Mouse (Mus musculus): ENCODE data around the gene Vmp1. TPM values are rescaled to one million over a fixed set of nuclear protein-coding genes. Genes with fewer than 3 reads are reported as not detected.

Gene Vmp1
- 30.0 and 30.7 TPM in 2 replicates for polyA plus RNA-seq (2012; rRNA removed)

DNA sequence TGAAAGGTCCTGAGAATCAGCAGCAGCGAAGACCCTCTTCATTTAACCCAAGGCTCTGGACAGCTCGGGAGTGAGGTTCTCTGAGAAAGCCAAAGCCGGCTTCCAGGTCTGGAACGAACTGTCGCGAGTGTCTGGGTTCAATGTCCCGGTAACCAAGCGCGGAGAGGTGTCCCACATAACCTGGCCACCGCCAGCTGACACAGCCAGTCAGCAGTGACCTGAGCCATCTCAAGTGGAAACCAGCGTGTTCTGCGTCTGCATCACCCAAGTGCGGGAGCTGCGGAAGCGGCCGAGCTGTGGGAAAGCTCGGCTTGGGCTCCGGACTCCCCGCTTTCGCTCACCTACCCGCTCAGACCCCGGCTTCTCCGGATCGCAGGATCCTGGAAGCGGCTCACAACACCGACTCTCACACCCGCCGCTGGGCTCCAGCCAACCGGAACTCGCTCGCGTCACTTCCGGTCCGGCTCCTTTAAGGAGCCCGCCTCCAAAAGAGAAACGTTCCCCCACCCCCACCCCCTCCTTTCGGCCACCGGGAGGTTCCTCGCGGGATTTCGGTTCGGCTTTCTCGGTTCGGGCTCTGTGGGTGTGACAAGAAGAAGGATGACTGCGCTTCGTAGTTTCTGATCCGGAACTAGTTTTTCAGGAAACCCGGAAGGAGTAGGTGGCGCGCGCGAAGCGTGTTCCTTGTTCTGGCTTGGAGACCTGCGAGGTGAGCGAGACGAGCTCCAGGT, at the start of gene Vmp1, which contains the start of gene Ptrh2:
Vmp1 (minus strand) TSS at position 442 of the 731 bp plus-strand sequence.
Ptrh2 (plus strand) TSS at position 591 of the 731 bp plus-strand sequence.
- 0 out of 2 replicates have a peak, but pooled peaks cover 2% of the 10 kb centered on the region for H3K36me3 ChIP-seq (ENCODE audit: control insufficient read depth, insufficient read depth, low read length)
- H3K27ac ChIP-seq (ENCODE audit: insufficient read depth, low read length): peak within 1 kb of the TSS; percentile 79
- no peaks in the 10 kb centered on the region for H3K27me3 ChIP-seq (ENCODE audit: control insufficient read depth, insufficient read depth, low read length)
- WGBS: under 1% methylated on average over 56 of the region's 56 CpGs
- DNase-seq (ENCODE audit: low read depth in 1 of 2, low spot score in 2 of 2): peak; percentile 80 to 85
- TF ChIP-seq POLR2A (IDR thresholded peaks at IDR 0.05; ENCODE audit: low read depth, low read length) (peak; percentile 27; the same call in 1 of the 2 replicates), CTCF (IDR thresholded peaks at IDR 0.05; ENCODE audit: extremely low read depth, insufficient read depth, insufficient read length, insufficient replicate concordance) (no peak)
- H3K4me1 ChIP-seq (ENCODE audit: control insufficient read depth, insufficient read depth, insufficient read length): peaks cover 3% of the 10 kb centered on the region; the same call in 1 of the 2 replicates
- peak within 1 kb of the TSS; percentile 81 for H3K4me3 ChIP-seq (ENCODE audit: extremely low read depth, insufficient read depth, insufficient read length)

DNA sequence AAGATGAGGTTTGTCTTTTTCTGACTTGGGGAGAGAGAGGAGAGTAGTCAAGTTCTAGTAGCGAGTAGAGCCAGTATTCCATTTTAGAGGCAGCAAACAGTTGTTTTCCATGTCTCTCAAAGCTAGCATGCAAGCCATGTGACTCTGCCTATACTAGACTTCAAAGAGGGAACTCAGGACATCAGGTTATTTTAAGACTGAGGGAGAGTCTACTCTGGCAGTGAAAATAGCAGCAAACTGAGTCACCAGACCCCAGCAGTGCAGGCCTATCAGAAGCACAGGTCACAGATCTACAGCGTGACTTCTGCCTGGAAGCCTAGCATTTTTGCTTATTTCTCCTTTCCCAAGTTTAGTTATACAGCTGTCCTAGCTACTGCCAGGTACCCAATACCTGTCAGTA, 47.8 kb upstream of the Vmp1 start:
- H3K27me3 ChIP-seq (ENCODE audit: control insufficient read depth, insufficient read depth, low read length): no peaks in the 10 kb centered on the region
- H3K27ac ChIP-seq (ENCODE audit: insufficient read depth, low read length): no peak overlapping the region
- H3K4me3 ChIP-seq (ENCODE audit: extremely low read depth, insufficient read depth, insufficient read length): no peak overlapping the region
- DNase-seq (ENCODE audit: low read depth in 1 of 2, low spot score in 2 of 2): no peak
- WGBS: 97% methylated on average over 2 of the region's 2 CpGs
- no peaks in the 10 kb centered on the region; the same call in 1 of the 2 replicates for H3K4me1 ChIP-seq (ENCODE audit: control insufficient read depth, insufficient read depth, insufficient read length)
- no peak for TF ChIP-seq CTCF (IDR thresholded peaks at IDR 0.05; ENCODE audit: extremely low read depth, insufficient read depth, insufficient read length, insufficient replicate concordance)
- TF ChIP-seq POLR2A (IDR thresholded peaks at IDR 0.05; ENCODE audit: low read depth, low read length): no peak
- H3K36me3 ChIP-seq (ENCODE audit: control insufficient read depth, insufficient read depth, low read length): peaks cover 28% of the 10 kb centered on the region

DNA sequence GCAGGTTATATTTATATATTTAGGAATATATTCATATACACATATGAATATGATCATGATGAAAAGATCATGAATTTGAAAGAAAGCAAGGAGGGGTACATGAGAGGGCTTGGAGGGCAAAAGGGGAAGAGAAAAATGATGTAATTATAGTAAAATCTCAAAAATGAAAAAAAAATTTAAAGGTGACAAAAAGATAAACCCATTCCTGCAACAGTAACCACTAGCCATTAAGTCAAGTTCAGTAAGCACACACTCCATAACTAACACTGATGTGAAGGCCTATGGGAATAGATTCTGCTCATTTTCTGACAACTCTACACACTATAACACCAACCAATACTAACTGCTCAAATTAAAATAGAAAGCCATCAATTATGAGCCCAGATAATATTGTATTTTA, 42.0 kb upstream of the Vmp1 start:
- H3K27me3 ChIP-seq (ENCODE audit: control insufficient read depth, insufficient read depth, low read length): no peaks in the 10 kb centered on the region
- H3K27ac ChIP-seq (ENCODE audit: insufficient read depth, low read length): no peak overlapping the region
- no peaks in the 10 kb centered on the region for H3K4me1 ChIP-seq (ENCODE audit: control insufficient read depth, insufficient read depth, insufficient read length)
- TF ChIP-seq CTCF (IDR thresholded peaks at IDR 0.05; ENCODE audit: extremely low read depth, insufficient read depth, insufficient read length, insufficient replicate concordance) (no peak), POLR2A (IDR thresholded peaks at IDR 0.05; ENCODE audit: low read depth, low read length) (no peak)
- no peak overlapping the region for H3K4me3 ChIP-seq (ENCODE audit: extremely low read depth, insufficient read depth, insufficient read length)
- no peak for DNase-seq (ENCODE audit: low read depth in 1 of 2, low spot score in 2 of 2)
- H3K36me3 ChIP-seq (ENCODE audit: control insufficient read depth, insufficient read depth, low read length): peaks cover 34% of the 10 kb centered on the region

DNA sequence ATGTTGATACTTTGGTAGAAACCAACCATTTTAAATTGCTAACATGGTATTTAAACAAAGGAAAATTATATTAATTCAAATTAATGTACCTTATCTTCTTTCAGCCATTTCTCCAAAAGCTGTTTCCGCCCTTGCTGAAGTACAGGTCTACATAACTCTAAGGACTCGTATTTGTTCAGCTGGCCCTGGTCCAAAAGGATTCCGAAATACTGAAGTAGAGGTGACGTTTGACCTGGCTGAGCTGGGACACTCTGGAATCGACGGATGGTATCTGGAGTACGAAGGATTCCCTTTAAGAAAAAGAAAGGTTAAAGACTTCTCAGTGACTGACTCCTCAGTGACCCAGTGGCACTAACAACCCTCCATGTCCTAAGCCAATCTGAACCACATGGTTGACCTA, 41.3 kb upstream of the Vmp1 start:
- Histone ChIP-seq H3K27ac (ENCODE audit: insufficient read depth, low read length) (no peak overlapping the region), H3K4me3 (ENCODE audit: extremely low read depth, insufficient read depth, insufficient read length) (no peak overlapping the region), H3K4me1 (ENCODE audit: control insufficient read depth, insufficient read depth, insufficient read length) (no peaks in the 10 kb centered on the region; the same call in 1 of the 2 replicates), H3K27me3 (ENCODE audit: control insufficient read depth, insufficient read depth, low read length) (no peaks in the 10 kb centered on the region), H3K36me3 (ENCODE audit: control insufficient read depth, insufficient read depth, low read length) (peaks cover 34% of the 10 kb centered on the region)
- WGBS: 95% methylated on average over 7 of the region's 7 CpGs
- TF ChIP-seq POLR2A (IDR thresholded peaks at IDR 0.05; ENCODE audit: low read depth, low read length) (no peak), CTCF (IDR thresholded peaks at IDR 0.05; ENCODE audit: extremely low read depth, insufficient read depth, insufficient read length, insufficient replicate concordance) (no peak)
- no peak for DNase-seq (ENCODE audit: low read depth in 1 of 2, low spot score in 2 of 2)

DNA sequence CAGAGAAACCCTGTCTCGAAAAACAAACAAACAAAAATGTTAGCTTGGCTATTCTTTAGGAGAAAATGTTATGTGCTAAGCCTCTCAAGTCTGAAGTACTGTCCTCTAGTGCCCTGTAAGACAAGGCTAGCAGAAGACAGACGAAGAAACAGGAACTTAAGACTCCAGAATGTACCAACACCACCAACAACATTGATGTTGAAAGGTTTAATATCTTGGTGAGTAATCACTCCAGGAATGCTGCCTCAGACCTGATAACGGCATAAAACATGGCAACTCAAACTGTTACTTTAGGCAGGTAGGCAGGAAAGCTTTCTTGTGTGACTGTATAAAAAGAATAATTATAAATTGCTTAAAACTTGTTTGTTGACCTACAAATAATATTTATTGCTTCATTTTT, 40.4 kb upstream of the Vmp1 start:
- TF ChIP-seq CTCF (IDR thresholded peaks at IDR 0.05; ENCODE audit: extremely low read depth, insufficient read depth, insufficient read length, insufficient replicate concordance): no peak
- TF ChIP-seq POLR2A (IDR thresholded peaks at IDR 0.05; ENCODE audit: low read depth, low read length): no peak
- no peaks in the 10 kb centered on the region; the same call in 1 of the 2 replicates for H3K4me1 ChIP-seq (ENCODE audit: control insufficient read depth, insufficient read depth, insufficient read length)
- no peak overlapping the region for H3K4me3 ChIP-seq (ENCODE audit: extremely low read depth, insufficient read depth, insufficient read length)
- H3K27ac ChIP-seq (ENCODE audit: insufficient read depth, low read length): no peak overlapping the region
- 76% methylated on average over 3 of the region's 3 CpGs for WGBS
- no peaks in the 10 kb centered on the region for H3K27me3 ChIP-seq (ENCODE audit: control insufficient read depth, insufficient read depth, low read length)
- DNase-seq (ENCODE audit: low read depth in 1 of 2, low spot score in 2 of 2): no peak
- H3K36me3 ChIP-seq (ENCODE audit: control insufficient read depth, insufficient read depth, low read length): peaks cover 31% of the 10 kb centered on the region

DNA sequence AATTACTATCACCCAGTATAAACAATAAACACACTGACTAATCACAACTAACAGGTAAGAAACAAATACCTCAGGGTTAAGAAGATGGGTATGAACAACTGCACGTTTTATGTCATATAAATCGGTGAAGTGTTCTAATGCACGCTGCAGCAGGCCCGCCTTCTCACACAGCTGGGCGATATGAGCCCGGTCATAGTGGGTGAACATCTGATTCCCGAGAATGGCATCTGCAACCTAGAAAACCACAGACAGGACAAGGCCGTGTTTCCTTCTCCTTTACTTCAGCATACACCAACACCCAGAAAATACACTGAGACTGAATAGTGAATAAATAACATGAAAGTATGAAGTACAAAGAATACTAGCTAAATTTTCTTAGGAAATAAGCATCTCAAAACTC, 35.8 kb upstream of the Vmp1 start:
- Histone ChIP-seq H3K27me3 (ENCODE audit: control insufficient read depth, insufficient read depth, low read length) (no peaks in the 10 kb centered on the region), H3K4me3 (ENCODE audit: extremely low read depth, insufficient read depth, insufficient read length) (no peak overlapping the region), H3K27ac (ENCODE audit: insufficient read depth, low read length) (peak overlapping the region; percentile 70; the same call in 1 of the 2 replicates), H3K4me1 (ENCODE audit: control insufficient read depth, insufficient read depth, insufficient read length) (peaks cover 4% of the 10 kb centered on the region), H3K36me3 (ENCODE audit: control insufficient read depth, insufficient read depth, low read length) (peaks cover 26% of the 10 kb centered on the region)
- TF ChIP-seq CTCF (IDR thresholded peaks at IDR 0.05; ENCODE audit: extremely low read depth, insufficient read depth, insufficient read length, insufficient replicate concordance) (no peak), POLR2A (IDR thresholded peaks at IDR 0.05; ENCODE audit: low read depth, low read length) (no peak)
- WGBS: 24% methylated on average over 8 of the region's 8 CpGs
- peak in 1 of 2 experiments; percentile 45 for DNase-seq (ENCODE audit: low read depth in 1 of 2, low spot score in 2 of 2)

DNA sequence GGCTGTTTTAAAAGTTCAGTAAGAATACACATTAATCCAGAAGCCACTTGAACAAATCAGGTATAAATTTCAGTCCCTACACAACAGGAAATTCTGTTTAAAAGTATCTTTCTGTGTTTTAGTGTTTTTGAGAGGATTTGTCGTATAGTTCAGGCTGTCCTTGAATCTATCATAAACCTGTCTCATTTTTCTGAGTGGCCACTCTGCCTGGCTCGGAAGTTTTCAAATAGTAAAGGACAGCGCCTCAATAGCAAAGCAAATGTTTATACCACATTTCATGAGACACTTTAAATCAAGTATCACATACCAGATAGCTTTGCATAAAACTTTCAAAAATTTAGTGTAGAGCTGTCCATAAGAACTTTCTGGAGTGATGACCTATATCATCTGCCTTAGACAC, 34.7 kb upstream of the Vmp1 start:
- TF ChIP-seq POLR2A (IDR thresholded peaks at IDR 0.05; ENCODE audit: low read depth, low read length): no peak
- Histone ChIP-seq H3K36me3 (ENCODE audit: control insufficient read depth, insufficient read depth, low read length) (peaks cover 24% of the 10 kb centered on the region), H3K4me1 (ENCODE audit: control insufficient read depth, insufficient read depth, insufficient read length) (peaks cover 4% of the 10 kb centered on the region), H3K27me3 (ENCODE audit: control insufficient read depth, insufficient read depth, low read length) (no peaks in the 10 kb centered on the region), H3K27ac (ENCODE audit: insufficient read depth, low read length) (peak overlapping the region; percentile 68; the same call in 1 of the 2 replicates), H3K4me3 (ENCODE audit: extremely low read depth, insufficient read depth, insufficient read length) (no peak overlapping the region)
- no peak for DNase-seq (ENCODE audit: low read depth in 1 of 2, low spot score in 2 of 2)
- WGBS: 73% methylated on average over 3 of the region's 3 CpGs
